Mouse (Mus musculus) kidney, postnatal 0 days (tissue): ENCODE measurements around the gene Bcar1. TPM values are rescaled to one million over a fixed set of nuclear protein-coding genes. Genes with fewer than 3 reads are reported as not detected.

Experiments used
- ATAC-seq: fragments of 200-750 bp; cut with Nextera tagmentation; replicated peaks from 2 replicates; pipeline ENCODE4 v1.8.0; 2017; ENCODE audit warnings: low read depth, moderate number of reproducible peaks, moderate TSS enrichment, moderate library complexity; ENCODE audit not compliant: low FRiP score
- DNase-seq: peaks from one replicate; pipeline ENCODE4 v3.0.0-alpha.2; 2016; ENCODE audit warnings: low spot score
- H3K27ac ChIP-seq: fragments of 300-500 bp; sonication (generic); 2 replicates; pipeline ENCODE4 v1.5.1; 2014; ENCODE audit warnings: mild to moderate bottlenecking
- H3K27me3 ChIP-seq: fragments of 300-500 bp; sonication (generic); 2 replicates; pipeline ENCODE4 v1.6.1; 2014; ENCODE audit warnings: low read length, mixed read lengths; ENCODE audit not compliant: insufficient read depth
- H3K36me3 ChIP-seq: fragments of 300-500 bp; sonication (generic); 2 replicates; pipeline ENCODE4 v1.6.1; 2014; ENCODE audit warnings: low read length, mixed read lengths; ENCODE audit not compliant: insufficient read depth
- H3K4me1 ChIP-seq: fragments of 300-500 bp; sonication (generic); replicated peaks from 2 replicates; pipeline ENCODE4 v1.6.1; 2014; ENCODE audit warnings: antibody characterized with exemption, low read length, mixed read lengths; ENCODE audit not compliant: insufficient read depth
- H3K4me2 ChIP-seq: fragments of 300-500 bp; sonication (generic); 2 replicates; pipeline ENCODE4 v1.6.1; 2014; ENCODE audit warnings: mild to moderate bottlenecking, low read length, moderate library complexity, mixed read lengths
- H3K4me3 ChIP-seq: fragments of 300-500 bp; sonication (generic); replicated peaks from 2 replicates; pipeline ENCODE4 v1.5.1; 2014; ENCODE audit warnings: low read depth, low read length
- H3K9ac ChIP-seq: fragments of 300-500 bp; sonication (generic); 2 replicates; pipeline ENCODE4 v1.6.1; 2014; ENCODE audit warnings: low read depth, low read length
- H3K9me3 ChIP-seq: fragments of 300-500 bp; sonication (generic); replicated peaks from 2 replicates; pipeline ENCODE4 v1.6.1; 2016; ENCODE audit warnings: low read length, inconsistent platforms, mixed read lengths
- CTCF ChIP-seq: IDR thresholded peaks from 2 replicates; pipeline ENCODE4 v1.5.1; 2016; ENCODE audit warnings: antibody characterized with exemption, low read depth, mild to moderate bottlenecking, moderate library complexity
- WGBS: fragments of 180-500 bp; shearing (Covaris S2); extraction: QIAGEN DNeasy Blood & Tissue Kit; methylation state at CpG from one replicate; pipeline ENCODE4 v1.1.7; 2014; 5-methylcytosine and 5-hydroxymethylcytosine counted together
- polyA plus RNA-seq: library from polyadenylated mRNA; unstranded; fragments of >200 nt; fragmentation: Nextera tagmentation; extraction: Ambion mirVana; gene quantifications from 2 replicates; pipeline ENCODE4 v1.2.1, GENCODE M21; 2015

The Bcar1 gene
- polyA plus RNA-seq, 1 experiment from 2014 or later, result 49.1 TPM

DNA sequence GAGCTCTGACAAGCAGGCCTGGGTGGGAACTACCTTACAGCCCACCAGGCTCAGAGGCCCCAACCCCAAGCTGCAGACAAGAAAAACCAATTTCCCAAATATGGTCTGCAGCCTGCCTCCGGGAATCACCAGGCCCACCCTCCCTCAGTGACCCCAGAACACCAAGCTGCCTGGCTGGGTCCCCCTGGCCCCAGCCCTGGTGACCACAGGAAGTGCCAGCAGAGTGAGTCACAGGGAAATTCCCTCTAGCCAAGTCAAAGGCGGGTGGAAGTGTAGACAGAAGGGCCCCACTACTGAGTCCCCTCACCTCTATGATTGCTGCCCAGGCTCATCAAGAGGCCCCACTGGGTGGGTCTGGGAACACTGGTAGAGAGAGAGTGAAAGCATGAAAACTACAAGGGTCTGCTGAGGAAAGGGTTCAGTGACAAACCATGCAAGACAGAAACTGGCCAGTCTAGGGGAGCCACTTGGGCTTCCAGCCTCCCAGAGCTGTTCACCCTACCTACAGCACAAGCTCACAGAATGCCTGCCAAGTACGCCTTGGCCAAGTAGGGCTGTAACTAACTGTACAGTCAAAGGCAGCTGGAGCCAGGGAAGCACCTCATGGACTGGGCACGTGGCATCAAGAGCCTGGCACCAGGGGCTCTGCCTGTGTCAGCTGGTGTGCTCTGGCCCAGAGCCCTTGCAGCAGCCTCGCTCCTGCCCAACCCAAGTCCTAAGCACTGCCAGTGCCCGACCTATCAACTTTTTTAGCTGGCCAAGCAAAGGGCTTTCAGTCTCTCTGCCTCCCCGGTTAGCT lies 17.3 kb downstream of the Bcar1 start:
- no peaks in the 10 kb centered on the region for H3K27me3 ChIP-seq
- WGBS, result 36% methylated on average over 7 of the region's 7 CpGs
- no peaks in the 10 kb centered on the region for H3K9me3 ChIP-seq
- DNase-seq (peak; percentile 64), ATAC-seq (peak; percentile 49)
- H3K36me3 ChIP-seq, result no peaks in the 10 kb centered on the region
- H3K9ac ChIP-seq, result peak overlapping the region; percentile 5; the same call in 1 of the 2 replicates
- peaks cover 60% of the 10 kb centered on the region for H3K4me1 ChIP-seq
- TF ChIP-seq CTCF, result no peak
- peak overlapping the region; percentile 80 for H3K27ac ChIP-seq
- no peak overlapping the region for H3K4me3 ChIP-seq
- peak overlapping the region; percentile 16; the same call in 1 of the 2 replicates for H3K4me2 ChIP-seq

DNA sequence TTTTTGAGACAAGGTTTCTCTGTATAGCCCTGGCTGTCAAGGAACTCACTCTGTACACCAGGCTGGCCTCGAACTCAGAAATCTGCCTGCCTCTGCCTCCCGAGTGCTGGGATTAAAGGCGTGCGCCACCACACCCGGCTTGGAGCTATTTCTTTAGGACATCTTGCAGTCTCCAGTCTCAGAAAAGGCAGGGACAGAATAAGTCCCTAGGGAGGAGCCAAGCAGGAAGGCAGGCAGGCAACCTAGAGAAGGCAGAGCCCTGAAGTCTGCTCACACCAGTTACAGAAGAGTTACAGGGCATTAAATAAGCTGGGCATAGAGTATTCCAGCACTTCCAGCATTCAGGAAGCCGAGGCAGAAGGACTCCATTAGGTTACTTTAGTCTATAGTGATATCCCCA lies 18.3 kb downstream of the Bcar1 start:
- H3K4me2 ChIP-seq, result no peak overlapping the region
- WGBS, result 92% methylated on average over 6 of the region's 6 CpGs
- H3K9ac ChIP-seq, result no peak overlapping the region
- H3K9me3 ChIP-seq, result no peaks in the 10 kb centered on the region
- peaks cover 6% of the 10 kb centered on the region for H3K36me3 ChIP-seq
- ATAC-seq, result no peak
- H3K27me3 ChIP-seq, result no peaks in the 10 kb centered on the region
- no peak for TF ChIP-seq CTCF
- no peak overlapping the region for H3K4me3 ChIP-seq
- H3K4me1 ChIP-seq, result peaks cover 51% of the 10 kb centered on the region
- no peak for DNase-seq
- H3K27ac ChIP-seq, result 0 out of 2 replicates have a peak overlapping the region, but pooled peaks have one; percentile 42

DNA sequence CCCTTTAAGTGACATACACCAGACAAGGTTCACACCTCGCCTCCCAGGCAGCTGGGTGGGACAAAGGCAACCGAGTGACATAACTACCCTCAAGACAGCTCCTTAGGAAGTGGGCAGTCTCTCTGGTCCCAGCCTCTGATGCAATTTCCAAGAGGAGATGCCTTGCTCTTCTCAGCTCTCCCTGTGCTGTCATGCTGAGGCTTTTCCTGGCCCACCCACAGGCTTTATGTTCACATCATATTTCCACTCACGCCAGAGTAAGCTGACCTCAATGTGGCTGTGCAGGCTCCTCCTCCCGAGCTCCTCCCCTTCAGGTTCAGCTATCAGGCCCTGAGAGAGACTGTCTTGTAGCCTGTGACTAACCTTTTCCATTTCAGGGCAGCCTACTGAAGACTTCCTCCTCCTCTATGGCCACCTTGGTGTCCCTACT lies 23.5 kb downstream of the Bcar1 start:
- Histone ChIP-seq H3K4me3 (no peak overlapping the region), H3K27ac (no peak overlapping the region), H3K4me1 (peaks cover 12% of the 10 kb centered on the region; the same call in 1 of the 2 replicates), H3K9me3 (no peaks in the 10 kb centered on the region), H3K27me3 (no peaks in the 10 kb centered on the region), H3K36me3 (peaks cover 25% of the 10 kb centered on the region), H3K9ac (no peak overlapping the region), H3K4me2 (no peak overlapping the region)
- TF ChIP-seq CTCF, result no peak
- DNase-seq (no peak), ATAC-seq (no peak)
- WGBS, result 50% methylated on average over 4 of the region's 4 CpGs

DNA sequence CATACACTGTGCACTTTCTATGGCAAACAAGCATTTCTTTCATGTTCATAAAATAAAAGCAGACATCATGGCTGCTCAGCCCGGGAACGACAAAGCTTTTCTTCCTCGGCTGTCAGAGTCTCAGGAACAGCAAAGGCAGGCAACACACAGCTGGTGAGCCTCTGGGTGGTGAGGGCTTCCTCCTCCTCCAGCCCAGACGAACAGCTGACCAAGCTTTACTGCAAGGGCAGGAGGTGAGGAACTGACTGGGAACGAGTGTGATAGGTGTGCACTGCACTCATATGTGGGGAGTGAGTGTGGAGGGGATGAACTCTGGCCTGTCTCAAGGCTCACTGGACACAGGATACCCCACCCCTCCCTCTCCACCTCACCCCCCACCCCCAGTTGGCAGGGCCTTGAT lies 24.7 kb downstream of the Bcar1 start:
- peak; percentile 55 for DNase-seq
- no peaks in the 10 kb centered on the region for H3K27me3 ChIP-seq
- no peak overlapping the region for H3K4me3 ChIP-seq
- peaks cover 37% of the 10 kb centered on the region for H3K36me3 ChIP-seq
- H3K9me3 ChIP-seq, result no peaks in the 10 kb centered on the region
- peaks cover 10% of the 10 kb centered on the region; the same call in 1 of the 2 replicates for H3K4me1 ChIP-seq
- H3K4me2 ChIP-seq, result no peak overlapping the region
- no peak for TF ChIP-seq CTCF
- WGBS, result 22% methylated on average over 5 of the region's 5 CpGs
- ATAC-seq, result no peak
- peak overlapping the region; percentile 37; the same call in 1 of the 2 replicates for H3K27ac ChIP-seq
- no peak overlapping the region for H3K9ac ChIP-seq

DNA sequence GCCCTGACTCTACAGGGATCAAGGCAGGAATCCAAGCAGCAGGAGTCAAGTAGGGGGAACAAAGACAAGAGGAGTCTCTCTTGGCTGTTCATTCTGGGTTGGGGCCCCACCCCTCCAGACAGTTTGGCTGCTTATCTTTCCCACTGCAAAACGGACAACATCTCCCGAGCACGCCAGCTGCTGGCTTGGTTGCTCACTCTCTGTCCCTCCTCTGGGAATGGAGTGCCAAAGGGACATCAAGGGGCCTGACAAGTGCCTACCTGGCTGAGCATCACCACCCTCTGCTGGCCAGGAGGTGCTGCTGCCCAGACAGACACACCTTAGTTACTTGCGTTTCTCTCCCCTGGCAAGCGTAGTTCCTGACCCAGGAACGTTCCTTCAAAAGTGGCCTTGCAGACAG lies 25.7 kb downstream of the Bcar1 start:
- WGBS, result 63% methylated on average over 6 of the region's 6 CpGs
- H3K9ac ChIP-seq, result no peak overlapping the region
- H3K27ac ChIP-seq, result peak overlapping the region; percentile 73
- TF ChIP-seq CTCF, result peak; percentile 55; the same call in 1 of the 2 replicates
- H3K27me3 ChIP-seq, result no peaks in the 10 kb centered on the region
- H3K36me3 ChIP-seq, result peaks cover 47% of the 10 kb centered on the region
- no peak overlapping the region for H3K4me2 ChIP-seq
- no peak overlapping the region for H3K4me3 ChIP-seq
- no peak for DNase-seq
- no peak for ATAC-seq
- H3K9me3 ChIP-seq, result no peaks in the 10 kb centered on the region
- H3K4me1 ChIP-seq, result peaks cover 10% of the 10 kb centered on the region; the same call in 1 of the 2 replicates

DNA sequence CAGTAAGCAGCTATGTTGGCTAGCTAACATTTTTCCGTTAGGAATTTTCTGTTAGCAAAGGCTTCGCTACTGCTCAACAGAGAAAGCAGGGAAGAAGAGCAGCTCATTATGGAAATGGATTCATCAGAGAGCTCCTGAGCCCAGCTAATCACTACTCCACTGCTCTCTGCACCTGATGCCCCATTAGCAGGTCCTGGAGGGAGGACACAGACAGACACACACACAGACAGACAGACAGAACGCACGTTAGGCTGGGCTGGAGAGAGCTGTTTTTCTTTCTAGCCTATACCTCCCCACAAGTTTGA lies 26.2 kb downstream of the Bcar1 start:
- Histone ChIP-seq H3K36me3 (peaks cover 49% of the 10 kb centered on the region), H3K9me3 (no peaks in the 10 kb centered on the region), H3K27me3 (no peaks in the 10 kb centered on the region), H3K4me3 (no peak overlapping the region), H3K9ac (no peak overlapping the region), H3K4me1 (peaks cover 10% of the 10 kb centered on the region; the same call in 1 of the 2 replicates), H3K4me2 (peak overlapping the region; percentile 3; the same call in 1 of the 2 replicates), H3K27ac (peak overlapping the region; percentile 73)
- TF ChIP-seq CTCF, result no peak
- DNase-seq, result no peak
- no peak for ATAC-seq
- 74% methylated on average over 4 of the region's 4 CpGs for WGBS
